Mouse (Mus musculus) neural tube, embryonic 14.5 days (tissue): Measurements from ENCODE around the gene Edem3. TPM values are rescaled to one million over a fixed set of nuclear protein-coding genes. Genes with fewer than 3 reads are reported as not detected.

Experiments used
- ATAC-seq: fragments of 200-750 bp; cut with Nextera tagmentation; 2 replicates; pipeline ENCODE4 v1.8.0; 2017; ENCODE audit warnings: low read depth, mild to moderate bottlenecking, moderate TSS enrichment, moderate library complexity
- H3K27ac ChIP-seq: fragments of 300-500 bp; sonication (generic); 2 replicates; pipeline ENCODE4 v1.5.1; 2014; ENCODE audit warnings: low read depth, mild to moderate bottlenecking, control low read depth, low read length, moderate library complexity, mixed read lengths
- H3K27me3 ChIP-seq: fragments of 300-500 bp; sonication (generic); 2 replicates; pipeline ENCODE4 v1.6.1; 2014; ENCODE audit warnings: low read length; ENCODE audit not compliant: control insufficient read depth, insufficient read depth
- H3K36me3 ChIP-seq: fragments of 300-500 bp; sonication (generic); 2 replicates; pipeline ENCODE4 v1.6.1; 2014; ENCODE audit warnings: low read length, mixed read lengths; ENCODE audit not compliant: control insufficient read depth, insufficient read depth
- H3K4me1 ChIP-seq: fragments of 300-500 bp; sonication (generic); 2 replicates; pipeline ENCODE4 v1.6.1; 2014; ENCODE audit warnings: low read length; ENCODE audit not compliant: control insufficient read depth, insufficient read depth
- H3K4me2 ChIP-seq: fragments of 300-500 bp; sonication (generic); 2 replicates; pipeline ENCODE4 v1.6.1; 2014; ENCODE audit warnings: mild to moderate bottlenecking, low read depth, low read length, control low read depth
- H3K4me3 ChIP-seq: fragments of 300-500 bp; sonication (generic); 2 replicates; pipeline ENCODE4 v1.5.1; 2014; ENCODE audit warnings: low read depth, low read length, control low read depth, mixed read lengths
- H3K9ac ChIP-seq: fragments of 300-500 bp; sonication (generic); replicated peaks from 2 replicates; pipeline ENCODE4 v1.6.1; 2014; ENCODE audit warnings: low read depth, mild to moderate bottlenecking, control low read depth, low read length, mixed read lengths
- H3K9me3 ChIP-seq: fragments of 300-500 bp; sonication (generic); 2 replicates; pipeline ENCODE4 v1.6.1; 2016; ENCODE audit warnings: low read length; ENCODE audit not compliant: control insufficient read depth
- WGBS: fragments of 180-500 bp; shearing (Covaris S2); extraction: QIAGEN DNeasy Blood & Tissue Kit; methylation state at CpG from one replicate; pipeline ENCODE4 v1.1.7; 2014; 5-methylcytosine and 5-hydroxymethylcytosine counted together
- polyA plus RNA-seq: library from polyadenylated mRNA; unstranded; fragments of >200 nt; fragmentation: Nextera tagmentation; extraction: Ambion mirVana; gene quantifications from 2 replicates; pipeline ENCODE4 v1.2.1, GENCODE M21; 2014

Gene Edem3
- polyA plus RNA-seq, 1 experiment from 2014 or later, result 24.7 TPM

GRCm38 (mm10) chr1:151861334-151861995 is 106.3 kb downstream of the Edem3 start:
- H3K4me2 ChIP-seq, result no peak overlapping the region
- ATAC-seq, result no peak
- no peak overlapping the region for H3K4me3 ChIP-seq
- 72% methylated on average over 20 of the region's 20 CpGs for WGBS
- H3K9ac ChIP-seq, result no peak overlapping the region
- H3K27me3 ChIP-seq, result no peaks in the 10 kb centered on the region
- no peaks in the 10 kb centered on the region for H3K9me3 ChIP-seq
- no peak overlapping the region for H3K27ac ChIP-seq
- no peaks in the 10 kb centered on the region for H3K4me1 ChIP-seq
- no peaks in the 10 kb centered on the region for H3K36me3 ChIP-seq

GRCm38 (mm10) chr1:151862109-151862508 is 106.9 kb downstream of the Edem3 start:
- Histone ChIP-seq H3K4me3 (no peak overlapping the region), H3K9ac (no peak overlapping the region), H3K27me3 (no peaks in the 10 kb centered on the region), H3K27ac (no peak overlapping the region), H3K36me3 (no peaks in the 10 kb centered on the region), H3K4me2 (no peak overlapping the region), H3K9me3 (no peaks in the 10 kb centered on the region), H3K4me1 (no peaks in the 10 kb centered on the region)
- no peak for ATAC-seq
- WGBS, result 93% methylated on average over 8 of the region's 8 CpGs

- H3K4me1 ChIP-seq, result no peaks in the 10 kb centered on the region
- no peaks in the 10 kb centered on the region for H3K27me3 ChIP-seq
- no peak overlapping the region for H3K4me2 ChIP-seq
- H3K9me3 ChIP-seq, result no peaks in the 10 kb centered on the region
- H3K4me3 ChIP-seq, result no peak overlapping the region
- WGBS, result 85% methylated on average over 17 of the region's 17 CpGs
- no peak overlapping the region for H3K9ac ChIP-seq
- no peak for ATAC-seq
- H3K27ac ChIP-seq, result no peak overlapping the region
- no peaks in the 10 kb centered on the region for H3K36me3 ChIP-seq
Observed at GRCm38 (mm10) chr1:151863135-151863796, 108.1 kb downstream of the Edem3 start.

- ATAC-seq, result no peak
Observed at GRCm38 (mm10) chr1:151863797-151864147, 108.6 kb downstream of the Edem3 start.

GRCm38 (mm10) chr1:151864326-151864725 is 109.2 kb downstream of the Edem3 start:
- no peak overlapping the region for H3K4me2 ChIP-seq
- H3K4me3 ChIP-seq, result no peak overlapping the region
- H3K9me3 ChIP-seq, result no peaks in the 10 kb centered on the region
- WGBS, result 95% methylated on average over 6 of the region's 6 CpGs
- H3K9ac ChIP-seq, result no peak overlapping the region
- H3K4me1 ChIP-seq, result no peaks in the 10 kb centered on the region
- no peaks in the 10 kb centered on the region for H3K27me3 ChIP-seq
- no peak for ATAC-seq
- H3K27ac ChIP-seq, result no peak overlapping the region
- no peaks in the 10 kb centered on the region for H3K36me3 ChIP-seq

More at GRCm38 (mm10) chr1:151863797-151864147, 108.6 kb downstream of the Edem3 start:
- WGBS, result 83% methylated on average over 12 of the region's 12 CpGs
- no peaks in the 10 kb centered on the region for H3K4me1 ChIP-seq
- H3K27me3 ChIP-seq, result no peaks in the 10 kb centered on the region
- H3K36me3 ChIP-seq, result no peaks in the 10 kb centered on the region
- H3K4me3 ChIP-seq, result no peak overlapping the region
- H3K9me3 ChIP-seq, result no peaks in the 10 kb centered on the region
- H3K9ac ChIP-seq, result no peak overlapping the region
- H3K4me2 ChIP-seq, result no peak overlapping the region
- no peak overlapping the region for H3K27ac ChIP-seq

Other genes with a start within 250 kb of the Edem3 start
- gene Fam129a, start 184.2 kb upstream of the Edem3 start, polyA plus RNA-seq, result 2.4 and 3.3 TPM in 2 replicates